Mouse (Mus musculus): ENCODE measurements at regions not wholly inside any gene's neighbourhood (a gene's known extent, or its start where the extent isn't known, plus 50 kb on each side); places are given as distances from the start of the nearest gene placed in this dataset.
A peak's percentile ranks its signal among the peaks of the same experiment; 100 is the strongest.
"Not testable (repeated sequence)": the region's sequence is repeated elsewhere in the genome, so short reads cannot be mapped to it uniquely, and the experiment has no call there.

- no peak overlapping the region for H3K4me3 ChIP-seq (ENCODE audit: insufficient read depth, low read depth, low read length)
- no peak for TF ChIP-seq POLR2A (IDR thresholded peaks at IDR 0.05; ENCODE audit: extremely low read depth, insufficient read depth, low read length)
- no peak for TF ChIP-seq CTCF (IDR thresholded peaks at IDR 0.05; ENCODE audit: low read depth, low read length)
- no peaks in the 10 kb centered on the region for H3K4me1 ChIP-seq (ENCODE audit: control insufficient read depth, insufficient read depth, low read length)
- H3K27me3 ChIP-seq (ENCODE audit: control insufficient read depth, insufficient read depth, low read length): 0 out of 2 replicates have a peak, but pooled peaks cover 2% of the 10 kb centered on the region
- DNase-seq (ENCODE audit: extremely low read depth, low read depth, low spot score): no peak
- H3K27ac ChIP-seq (replicated peaks; ENCODE audit: insufficient read depth, low read depth, low read length): no peak overlapping the region
- no peaks in the 10 kb centered on the region for H3K79me2 ChIP-seq (ENCODE audit: control insufficient read depth, insufficient read depth, low read length)
- no peak overlapping the region for H3K9ac ChIP-seq (ENCODE audit: low read depth, low read length)
- WGBS: 72% methylated on average over 5 of the region's 5 CpGs
- no peaks in the 10 kb centered on the region for H3K36me3 ChIP-seq (ENCODE audit: control insufficient read depth, insufficient read depth, low read length)
Observed at GRCm38 (mm10) chr1:157872775-157873174, 366.2 kb downstream of the Sec16b start.

- TF ChIP-seq POLR2A (IDR thresholded peaks at IDR 0.05; ENCODE audit: extremely low read depth, insufficient read depth, low read length): no peak
- no peak for TF ChIP-seq CTCF (IDR thresholded peaks at IDR 0.05; ENCODE audit: low read depth, low read length)
- no peak overlapping the region for H3K27ac ChIP-seq (replicated peaks; ENCODE audit: insufficient read depth, low read depth, low read length)
- 68% methylated on average over 2 of the region's 2 CpGs for WGBS
- no peaks in the 10 kb centered on the region for H3K79me2 ChIP-seq (ENCODE audit: control insufficient read depth, insufficient read depth, low read length)
- H3K4me1 ChIP-seq (ENCODE audit: control insufficient read depth, insufficient read depth, low read length): no peaks in the 10 kb centered on the region
- no peak for DNase-seq (ENCODE audit: extremely low read depth, low read depth, low spot score)
- H3K9ac ChIP-seq (ENCODE audit: low read depth, low read length): no peak overlapping the region
- H3K36me3 ChIP-seq (ENCODE audit: control insufficient read depth, insufficient read depth, low read length): no peaks in the 10 kb centered on the region
- H3K27me3 ChIP-seq (ENCODE audit: control insufficient read depth, insufficient read depth, low read length): no peaks in the 10 kb centered on the region
- H3K4me3 ChIP-seq (ENCODE audit: insufficient read depth, low read depth, low read length): no peak overlapping the region
Observed at GRCm38 (mm10) chr1:157875006-157875405, 368.5 kb downstream of the Sec16b start.

- H3K27ac ChIP-seq (replicated peaks; ENCODE audit: insufficient read depth, low read depth, low read length); DNase-seq (ENCODE audit: extremely low read depth, low read depth, low spot score); H3K27me3 ChIP-seq (ENCODE audit: control insufficient read depth, insufficient read depth, low read length); H3K79me2 ChIP-seq (ENCODE audit: control insufficient read depth, insufficient read depth, low read length); H3K4me1 ChIP-seq (ENCODE audit: control insufficient read depth, insufficient read depth, low read length); H3K4me3 ChIP-seq (ENCODE audit: insufficient read depth, low read depth, low read length); H3K36me3 ChIP-seq (ENCODE audit: control insufficient read depth, insufficient read depth, low read length); H3K9ac ChIP-seq (ENCODE audit: low read depth, low read length): not testable (repeated sequence)
- 97% methylated on average over 2 of the region's 4 CpGs for WGBS
Observed at GRCm38 (mm10) chr1:157877117-157877516, 370.6 kb downstream of the Sec16b start.

GRCm38 (mm10) chr1:157887146-157887545, 380.6 kb downstream of the Sec16b start:
- no peaks in the 10 kb centered on the region for H3K4me1 ChIP-seq (ENCODE audit: control insufficient read depth, insufficient read depth, low read length)
- H3K9ac ChIP-seq (ENCODE audit: low read depth, low read length): no peak overlapping the region
- no peaks in the 10 kb centered on the region for H3K79me2 ChIP-seq (ENCODE audit: control insufficient read depth, insufficient read depth, low read length)
- no peak for TF ChIP-seq CTCF (IDR thresholded peaks at IDR 0.05; ENCODE audit: low read depth, low read length)
- no peak for TF ChIP-seq POLR2A (IDR thresholded peaks at IDR 0.05; ENCODE audit: extremely low read depth, insufficient read depth, low read length)
- H3K4me3 ChIP-seq (ENCODE audit: insufficient read depth, low read depth, low read length): no peak overlapping the region
- DNase-seq (ENCODE audit: extremely low read depth, low read depth, low spot score): peak; percentile 44
- no peaks in the 10 kb centered on the region for H3K36me3 ChIP-seq (ENCODE audit: control insufficient read depth, insufficient read depth, low read length)
- no peak overlapping the region for H3K27ac ChIP-seq (replicated peaks; ENCODE audit: insufficient read depth, low read depth, low read length)
- H3K27me3 ChIP-seq (ENCODE audit: control insufficient read depth, insufficient read depth, low read length): no peaks in the 10 kb centered on the region
- WGBS: 21% methylated on average over 1 of the region's 1 CpGs

- no peaks in the 10 kb centered on the region for H3K27me3 ChIP-seq (ENCODE audit: control insufficient read depth, insufficient read depth, low read length)
- H3K36me3 ChIP-seq (ENCODE audit: control insufficient read depth, insufficient read depth, low read length): no peaks in the 10 kb centered on the region
- no peaks in the 10 kb centered on the region for H3K79me2 ChIP-seq (ENCODE audit: control insufficient read depth, insufficient read depth, low read length)
- no peak for DNase-seq (ENCODE audit: extremely low read depth, low read depth, low spot score)
- no peaks in the 10 kb centered on the region for H3K4me1 ChIP-seq (ENCODE audit: control insufficient read depth, insufficient read depth, low read length)
- 82% methylated on average over 7 of the region's 7 CpGs for WGBS
- no peak overlapping the region for H3K9ac ChIP-seq (ENCODE audit: low read depth, low read length)
- TF ChIP-seq POLR2A (IDR thresholded peaks at IDR 0.05; ENCODE audit: extremely low read depth, insufficient read depth, low read length) (no peak), CTCF (IDR thresholded peaks at IDR 0.05; ENCODE audit: low read depth, low read length) (no peak)
- no peak overlapping the region for H3K27ac ChIP-seq (replicated peaks; ENCODE audit: insufficient read depth, low read depth, low read length)
- no peak overlapping the region for H3K4me3 ChIP-seq (ENCODE audit: insufficient read depth, low read depth, low read length)
Observed at GRCm38 (mm10) chr1:157888573-157888972, 382.0 kb downstream of the Sec16b start.

- H3K9ac ChIP-seq (ENCODE audit: low read depth, low read length): no peak overlapping the region
- no peak for DNase-seq (ENCODE audit: extremely low read depth, low read depth, low spot score)
- no peaks in the 10 kb centered on the region for H3K4me1 ChIP-seq (ENCODE audit: control insufficient read depth, insufficient read depth, low read length)
- no peak overlapping the region for H3K4me3 ChIP-seq (ENCODE audit: insufficient read depth, low read depth, low read length)
- no peak overlapping the region for H3K27ac ChIP-seq (replicated peaks; ENCODE audit: insufficient read depth, low read depth, low read length)
- H3K36me3 ChIP-seq (ENCODE audit: control insufficient read depth, insufficient read depth, low read length): no peaks in the 10 kb centered on the region
- 85% methylated on average over 2 of the region's 2 CpGs for WGBS
- no peak for TF ChIP-seq POLR2A (IDR thresholded peaks at IDR 0.05; ENCODE audit: extremely low read depth, insufficient read depth, low read length)
- no peak for TF ChIP-seq CTCF (IDR thresholded peaks at IDR 0.05; ENCODE audit: low read depth, low read length)
- H3K27me3 ChIP-seq (ENCODE audit: control insufficient read depth, insufficient read depth, low read length): no peaks in the 10 kb centered on the region
- H3K79me2 ChIP-seq (ENCODE audit: control insufficient read depth, insufficient read depth, low read length): no peaks in the 10 kb centered on the region
Observed at GRCm38 (mm10) chr1:157906168-157906567, 399.6 kb downstream of the Sec16b start.

Data from liver, adult 2 months (tissue).